Mouse (Mus musculus) heart, postnatal 0 days (tissue): Measurements from ENCODE around the gene AU022751. TPM values are rescaled to one million over a fixed set of nuclear protein-coding genes. Genes with fewer than 3 reads are reported as not detected.

ENCODE experiments used
- microRNA-seq: library from miRNA; unstranded; fragments of <30 nt; microRNA quantifications from one replicate; pipeline ENCODE4, GENCODE M21; 2016
- polyA plus RNA-seq: library from polyadenylated mRNA; unstranded; fragments of >200 nt; fragmentation: Nextera tagmentation; extraction: Ambion mirVana; gene quantifications from 2 replicates; pipeline ENCODE4 v1.2.1, GENCODE M21; 2015
- total RNA-seq: library from RNA; depleted of rRNA; stranded (reverse); fragments of >200 nt; gene quantifications from 2 replicates; pipeline ENCODE4 v1.2.3, GENCODE M21; 2014; ENCODE audit warnings: low replicate concordance; rRNA removed

AU022751 gene
- total and polyA plus RNA-seq, 2 experiments from 2014 or later, result not detected

Small RNA genes within 50 kb of the gene (microRNA-seq; reads per million reads assigned to microRNA genes)
- gene Gm27360, result not detected

Other genes starting within 250 kb of the AU022751 start
- gene Nudt11, start 36.0 kb downstream of the AU022751 start, total RNA-seq, result 2.1 and 6.4 TPM in 2 replicates
- 1.3 and 1.5 TPM in 2 replicates for gene Nudt11, start 36.0 kb downstream of the AU022751 start, polyA plus RNA-seq
- 1.1 and 1.8 TPM in 2 replicates for gene Nudt10, start 89.6 kb upstream of the AU022751 start, total RNA-seq
- 1.6 and 1.7 TPM in 2 replicates for gene Nudt10, start 89.6 kb upstream of the AU022751 start, polyA plus RNA-seq
- 0.19 and 0.73 TPM in 2 replicates for gene Bmp15, start 237.3 kb upstream of the AU022751 start, total RNA-seq
- gene Bmp15, start 237.3 kb upstream of the AU022751 start, polyA plus RNA-seq, result 0.18 and 0.19 TPM in 2 replicates